Mouse (Mus musculus): Measurements from ENCODE around the gene Cnih3. TPM values are rescaled to one million over a fixed set of nuclear protein-coding genes. Genes with fewer than 3 reads are reported as not detected.

Gene Cnih3
- total RNA-seq, 2 experiments from 2014 or later: 75.1 to 81.7 TPM

GRCm38 (mm10) chr1:181339106-181339505 lies 13.3 kb upstream of the Cnih3 start:
- intact Hi-C loops (cut with DNase I): no loop called here
- no peak for DNase-seq (ENCODE audit: low spot score in 2 of 2)

GRCm38 (mm10) chr1:181345547-181345946 lies 6.9 kb upstream of the Cnih3 start:
- intact Hi-C loops (cut with DNase I): no loop called here

GRCm38 (mm10) chr1:181352043-181352366 lies 423 bp upstream of the Cnih3 start:
- intact Hi-C loops (cut with DNase I): loop anchor here (5.0 kb wide), 1 partner anchor 75 kb away; no protein-coding TSS in a partner anchor
- no peak for DNase-seq (ENCODE audit: low spot score in 2 of 2)

More at GRCm38 (mm10) chr1:181345547-181345946, 6.9 kb upstream of the Cnih3 start:
- no peak for DNase-seq (ENCODE audit: low spot score in 2 of 2)

- intact Hi-C loops (cut with DNase I): loop anchor here (5.0 kb wide), 1 partner anchor 76 kb away; no protein-coding TSS in a partner anchor
- no peak for DNase-seq (ENCODE audit: low spot score in 2 of 2)
Measured at GRCm38 (mm10) chr1:181353200-181354097, 1.0 kb downstream of the Cnih3 start.

GRCm38 (mm10) chr1:181355683-181356082 lies 3.3 kb downstream of the Cnih3 start:
- no peak for DNase-seq (ENCODE audit: low spot score in 2 of 2)
- intact Hi-C loops (cut with DNase I): no loop called here

GRCm38 (mm10) chr1:181357870-181358269 lies 5.4 kb downstream of the Cnih3 start:
- no peak for DNase-seq (ENCODE audit: low spot score in 2 of 2)
- intact Hi-C loops (cut with DNase I): no loop called here

- no peak for DNase-seq (ENCODE audit: low spot score in 2 of 2)
- intact Hi-C loops (cut with DNase I): no loop called here
Measured at GRCm38 (mm10) chr1:181358526-181358925, 6.1 kb downstream of the Cnih3 start.

- intact Hi-C loops (cut with DNase I): no loop called here
Measured at GRCm38 (mm10) chr1:181360732-181361131, 8.3 kb downstream of the Cnih3 start.

GRCm38 (mm10) chr1:181364025-181364424 lies 11.6 kb downstream of the Cnih3 start:
- no peak for DNase-seq (ENCODE audit: low spot score in 2 of 2)
- intact Hi-C loops (cut with DNase I): no loop called here

More at GRCm38 (mm10) chr1:181360732-181361131, 8.3 kb downstream of the Cnih3 start:
- DNase-seq (ENCODE audit: low spot score in 2 of 2): no peak

GRCm38 (mm10) chr1:181365376-181365775 lies 12.9 kb downstream of the Cnih3 start:
- no peak for DNase-seq (ENCODE audit: low spot score in 2 of 2)
- intact Hi-C loops (cut with DNase I): loop anchor here (5.0 kb wide), 1 partner anchor 82 kb away; no protein-coding TSS in a partner anchor

GRCm38 (mm10) chr1:181368789-181369570 lies 16.6 kb downstream of the Cnih3 start:
- intact Hi-C loops (cut with DNase I): loop anchor here (1.0 to 5.0 kb wide), 3 partner anchors 12 to 78 kb away; no protein-coding TSS in a partner anchor

GRCm38 (mm10) chr1:181370370-181370769 lies 17.9 kb downstream of the Cnih3 start:
- intact Hi-C loops (cut with DNase I): no loop called here

More at GRCm38 (mm10) chr1:181368789-181369570, 16.6 kb downstream of the Cnih3 start:
- peak; percentile 62 to 96 for DNase-seq (ENCODE audit: low spot score in 2 of 2)

GRCm38 (mm10) chr1:181371226-181371625 lies 18.8 kb downstream of the Cnih3 start:
- no peak for DNase-seq (ENCODE audit: low spot score in 2 of 2)
- intact Hi-C loops (cut with DNase I): no loop called here

More at GRCm38 (mm10) chr1:181370370-181370769, 17.9 kb downstream of the Cnih3 start:
- peak; percentile 21 to 84 for DNase-seq (ENCODE audit: low spot score in 2 of 2)

- intact Hi-C loops (cut with DNase I): no loop called here
- no peak for DNase-seq (ENCODE audit: low spot score in 2 of 2)
Measured at GRCm38 (mm10) chr1:181372306-181372705, 19.9 kb downstream of the Cnih3 start.

- no peak for DNase-seq (ENCODE audit: low spot score in 2 of 2)
- intact Hi-C loops (cut with DNase I): loop anchor here (5.0 kb wide), 1 partner anchor 172 kb away; no protein-coding TSS in a partner anchor
Measured at GRCm38 (mm10) chr1:181374627-181375374, 22.4 kb downstream of the Cnih3 start.

- intact Hi-C loops (cut with DNase I): loop anchor here (5.0 kb wide), 1 partner anchor 171 kb away; no protein-coding TSS in a partner anchor
- peak; percentile 21 to 42 for DNase-seq (ENCODE audit: low spot score in 2 of 2)
Measured at GRCm38 (mm10) chr1:181376431-181376830, 24.0 kb downstream of the Cnih3 start.

- intact Hi-C loops (cut with DNase I): loop anchor here (5.0 kb wide), 3 partner anchors 107 to 168 kb away; no protein-coding TSS in a partner anchor
- DNase-seq (ENCODE audit: low spot score in 2 of 2): peak; percentile 44 to 62
Measured at GRCm38 (mm10) chr1:181379664-181380063, 27.2 kb downstream of the Cnih3 start.

- intact Hi-C loops (cut with DNase I): loop anchor here (1.0 to 5.0 kb wide), 4 partner anchors 12 to 156 kb away; no protein-coding TSS in a partner anchor
- peak; percentile 72 to 96 for DNase-seq (ENCODE audit: low spot score in 2 of 2)
Measured at GRCm38 (mm10) chr1:181381410-181382010, 29.1 kb downstream of the Cnih3 start.

GRCm38 (mm10) chr1:181389264-181389663 lies 36.8 kb downstream of the Cnih3 start:
- DNase-seq (ENCODE audit: low spot score in 2 of 2): no peak
- intact Hi-C loops (cut with DNase I): no loop called here

All from left cerebral cortex, postnatal 25 days (tissue).